Mouse (Mus musculus) spleen, adult 2 months (tissue): ENCODE data around the gene Rad54l2. TPM values are rescaled to one million over a fixed set of nuclear protein-coding genes. Genes with fewer than 3 reads are reported as not detected.

Source experiments
- DNase-seq, 2 experiments: peaks; one replicate each; pipeline versions ENCODE4 v3.0.0 to v3.0.0-alpha.2; 2012 to 2021; ENCODE audit warnings: low spot score in 2 of 2, low read depth in 1 of 2
- H3K27ac ChIP-seq: fragments of 200-500 bp; 2 replicates; pipeline ENCODE4 v1.5.1; 2012; ENCODE audit warnings: low read length, inconsistent platforms; ENCODE audit not compliant: insufficient read depth
- H3K27me3 ChIP-seq: fragments of 200-500 bp; 2 replicates; pipeline ENCODE4 v1.6.1; 2012; ENCODE audit warnings: mild to moderate bottlenecking, moderate library complexity, low read length, inconsistent platforms; ENCODE audit not compliant: control insufficient read depth, insufficient read depth
- H3K36me3 ChIP-seq: fragments of 200-500 bp; 2 replicates; pipeline ENCODE4 v1.6.1; 2012; ENCODE audit warnings: mild to moderate bottlenecking, low read length, inconsistent platforms; ENCODE audit not compliant: control insufficient read depth, insufficient read depth
- H3K4me1 ChIP-seq: fragments of 200-500 bp; 2 replicates; pipeline ENCODE4 v1.6.1; 2011; ENCODE audit warnings: inconsistent platforms; ENCODE audit not compliant: control insufficient read depth, insufficient read depth, insufficient read length
- H3K4me3 ChIP-seq: fragments of 200-500 bp; 2 replicates; pipeline ENCODE4 v1.5.1; 2011; ENCODE audit warnings: mild to moderate bottlenecking, inconsistent platforms; ENCODE audit not compliant: insufficient read depth, insufficient read length; ENCODE audit errors: extremely low read depth
- CTCF ChIP-seq: fragments of 200-500 bp; IDR thresholded peaks from 2 replicates; pipeline ENCODE4 v1.5.1; 2011; ENCODE audit warnings: mild to moderate bottlenecking, inconsistent platforms; ENCODE audit not compliant: insufficient read depth, insufficient read length, insufficient replicate concordance; ENCODE audit errors: extremely low read depth
- POLR2A ChIP-seq: fragments of 200-500 bp; IDR thresholded peaks from 2 replicates; pipeline ENCODE4 v1.6.1; 2011; ENCODE audit warnings: low read depth, low read length, inconsistent platforms
- WGBS: fragments of 180-500 bp; shearing (Covaris S2); methylation state at CpG from one replicate; pipeline ENCODE4 v1.1.7; 2018; 5-methylcytosine and 5-hydroxymethylcytosine counted together
- polyA plus RNA-seq: library from polyadenylated mRNA; depleted of rRNA; stranded (reverse); fragments of >200 nt; gene quantifications from 2 replicates; pipeline ENCODE4 v1.2.3, GENCODE M21; 2012; rRNA removed

Gene Rad54l2
- polyA plus RNA-seq, 1 experiment = 22.9 TPM

DNA sequence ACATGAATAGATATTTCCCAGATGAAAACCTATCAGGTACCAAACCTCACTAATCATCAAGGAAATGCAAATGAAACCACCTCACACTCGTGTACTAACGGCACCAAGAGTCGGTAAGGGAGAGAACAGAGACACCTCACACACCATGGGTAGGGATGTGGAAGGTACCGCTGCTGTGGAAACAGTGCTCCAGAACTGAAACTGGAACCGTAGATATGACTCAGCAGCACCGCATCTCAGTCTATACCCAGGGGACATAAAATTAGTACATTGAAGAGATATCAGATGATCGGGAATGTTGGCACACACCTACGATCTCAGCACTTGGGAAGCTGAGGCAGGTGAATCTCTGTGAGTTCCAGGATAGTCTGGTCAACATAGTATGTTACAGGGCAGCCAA is 150.8 kb downstream of the Rad54l2 start:
- Histone ChIP-seq H3K27ac (no peak overlapping the region), H3K4me3 (no peak overlapping the region), H3K27me3 (no peaks in the 10 kb centered on the region), H3K36me3 (no peaks in the 10 kb centered on the region), H3K4me1 (no peaks in the 10 kb centered on the region)
- no peak for DNase-seq
- no peak for TF ChIP-seq CTCF
- TF ChIP-seq POLR2A = no peak
- 76% methylated on average over 8 of the region's 8 CpGs for WGBS

Other genes with a start within 250 kb of the Rad54l2 start
- not detected in 2 replicates for gene Iqcf3, start 227.6 kb downstream of the Rad54l2 start, polyA plus RNA-seq
- not detected in 2 replicates for gene Iqcf4, start 218.2 kb downstream of the Rad54l2 start, polyA plus RNA-seq
- not detected in 2 replicates for gene Iqcf6, start 162.6 kb downstream of the Rad54l2 start, polyA plus RNA-seq
- 0.06 TPM in 1 of 2 replicates, not detected in the other for gene Grm2, start 133.1 kb downstream of the Rad54l2 start, polyA plus RNA-seq
- 43.5 and 46.5 TPM in 2 replicates for gene Tex264, start 103.3 kb downstream of the Rad54l2 start, polyA plus RNA-seq
- 7.5 and 8.5 TPM in 2 replicates for gene Dcaf1, start 32.7 kb upstream of the Rad54l2 start, polyA plus RNA-seq
- 8.9 and 10.6 TPM in 2 replicates for gene Rbm15b, start 98.2 kb upstream of the Rad54l2 start, polyA plus RNA-seq
- 8.2 and 10.4 TPM in 2 replicates for gene Manf, start 102.8 kb upstream of the Rad54l2 start, polyA plus RNA-seq